Mouse (Mus musculus): ENCODE results near the gene 6430571L13Rik.
"Not testable (repeated sequence)": the region's sequence is repeated elsewhere in the genome, so short reads cannot be mapped to it uniquely, and the experiment has no call there.

The 6430571L13Rik gene

GRCm38 (mm10) chr9:107340267-107340859 lies at the start of gene 6430571L13Rik:
Gene 6430571L13Rik (plus strand): TSS chr9:107340602.
- peak; percentile 97 for DNase-seq

GRCm38 (mm10) chr9:107290897-107291296 lies 49.5 kb upstream of the 6430571L13Rik start:
- DNase-seq: peak; percentile 87

GRCm38 (mm10) chr9:107294249-107294648 lies 46.2 kb upstream of the 6430571L13Rik start:
- peak; percentile 75 for DNase-seq

- no peak for DNase-seq
These were observed 44.8 kb upstream of the 6430571L13Rik start for GRCm38 (mm10) chr9:107295616-107296015.

GRCm38 (mm10) chr9:107296016-107296040 lies 44.6 kb upstream of the 6430571L13Rik start, which contains the start of gene Cish:
Gene Cish (plus strand): TSS chr9:107296026.
- no peak for DNase-seq

- no peak for DNase-seq
These were observed 44.4 kb upstream of the 6430571L13Rik start for GRCm38 (mm10) chr9:107296041-107296440.

- DNase-seq: peak; percentile 95
These were observed 43.9 kb upstream of the 6430571L13Rik start for GRCm38 (mm10) chr9:107296501-107296965.

GRCm38 (mm10) chr9:107297059-107297458 lies 43.3 kb upstream of the 6430571L13Rik start:
- no peak for DNase-seq

GRCm38 (mm10) chr9:107297658-107298057 lies 42.7 kb upstream of the 6430571L13Rik start:
- no peak for DNase-seq

GRCm38 (mm10) chr9:107298059-107298780 lies 42.2 kb upstream of the 6430571L13Rik start:
- no peak for DNase-seq

GRCm38 (mm10) chr9:107298876-107299275 lies 41.5 kb upstream of the 6430571L13Rik start:
- no peak for DNase-seq

- no peak for DNase-seq
These were observed 40.6 kb upstream of the 6430571L13Rik start for GRCm38 (mm10) chr9:107299783-107300182.

- no peak for DNase-seq
These were observed 40.0 kb upstream of the 6430571L13Rik start for GRCm38 (mm10) chr9:107300224-107300973.

- no peak for DNase-seq
These were observed 38.7 kb upstream of the 6430571L13Rik start for GRCm38 (mm10) chr9:107301554-107302331.

GRCm38 (mm10) chr9:107302592-107302991 lies 37.8 kb upstream of the 6430571L13Rik start:
- no peak for DNase-seq

GRCm38 (mm10) chr9:107303121-107303820 lies 37.1 kb upstream of the 6430571L13Rik start:
- DNase-seq: no peak

- no peak for DNase-seq
These were observed 36.5 kb upstream of the 6430571L13Rik start for GRCm38 (mm10) chr9:107303900-107304299.

- DNase-seq: no peak
These were observed 36.0 kb upstream of the 6430571L13Rik start for GRCm38 (mm10) chr9:107304383-107304782.

GRCm38 (mm10) chr9:107305012-107305411 lies 35.4 kb upstream of the 6430571L13Rik start:
- DNase-seq: no peak

GRCm38 (mm10) chr9:107305601-107306542 lies 34.5 kb upstream of the 6430571L13Rik start:
- DNase-seq: no peak

GRCm38 (mm10) chr9:107306673-107307072 lies 33.7 kb upstream of the 6430571L13Rik start:
- DNase-seq: not testable (repeated sequence)

Measured in cerebellum, adult 9-10 months (tissue).